Mouse (Mus musculus) C2C12 (cell line): ENCODE data around the gene Cpm.

Experiments
- CTCF ChIP-seq: IDR thresholded peaks from one replicate; pipeline ENCODE4 v1.5.1; 2011; ENCODE audit not compliant: control insufficient read depth, insufficient read depth, insufficient read length
- MYOD1 ChIP-seq: IDR thresholded peaks from one replicate; pipeline ENCODE4 v1.6.1; 2011; ENCODE audit warnings: low read depth; ENCODE audit not compliant: control insufficient read depth, insufficient read length
- MYOG ChIP-seq: IDR thresholded peaks from one replicate; pipeline ENCODE4 v1.6.1; 2011; ENCODE audit not compliant: control insufficient read depth, insufficient read length; ENCODE audit errors: extremely low read depth

DNA sequence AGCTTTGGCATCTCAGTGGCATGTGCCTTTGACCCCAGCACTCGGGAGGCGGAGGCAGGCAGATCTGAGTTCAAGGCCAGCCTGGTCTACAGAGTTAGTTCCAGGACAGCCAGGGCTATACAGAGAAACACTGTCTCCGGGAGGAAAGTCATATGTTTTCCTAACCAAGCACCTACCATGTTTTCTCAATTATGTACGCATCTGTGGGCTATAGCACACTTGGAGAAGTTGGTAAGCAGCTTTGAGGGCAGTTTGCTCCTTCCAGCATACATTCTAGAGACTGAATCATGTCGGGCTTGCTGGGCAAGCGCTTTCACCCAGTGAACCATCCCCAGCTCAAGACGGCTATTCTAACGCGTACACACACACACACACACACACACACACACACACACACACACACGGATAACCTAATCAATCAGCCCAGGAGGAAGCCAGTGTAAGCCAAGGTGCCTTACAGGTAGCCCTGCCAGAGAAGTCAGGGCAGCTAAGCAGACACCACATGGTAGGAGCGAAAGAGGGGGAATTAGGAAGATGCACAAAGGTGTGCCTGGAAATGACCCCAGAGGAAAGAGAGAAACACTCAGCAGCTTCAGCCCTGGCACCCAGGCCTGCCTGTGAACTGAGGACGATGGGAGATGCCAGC lies 51.7 kb downstream of the Cpm start:
- no peak for TF ChIP-seq MYOD1
- no peak for TF ChIP-seq CTCF
- TF ChIP-seq MYOG = no peak
